Mouse (Mus musculus): ENCODE measurements around the gene B3gntl1.

Gene B3gntl1

DNA sequence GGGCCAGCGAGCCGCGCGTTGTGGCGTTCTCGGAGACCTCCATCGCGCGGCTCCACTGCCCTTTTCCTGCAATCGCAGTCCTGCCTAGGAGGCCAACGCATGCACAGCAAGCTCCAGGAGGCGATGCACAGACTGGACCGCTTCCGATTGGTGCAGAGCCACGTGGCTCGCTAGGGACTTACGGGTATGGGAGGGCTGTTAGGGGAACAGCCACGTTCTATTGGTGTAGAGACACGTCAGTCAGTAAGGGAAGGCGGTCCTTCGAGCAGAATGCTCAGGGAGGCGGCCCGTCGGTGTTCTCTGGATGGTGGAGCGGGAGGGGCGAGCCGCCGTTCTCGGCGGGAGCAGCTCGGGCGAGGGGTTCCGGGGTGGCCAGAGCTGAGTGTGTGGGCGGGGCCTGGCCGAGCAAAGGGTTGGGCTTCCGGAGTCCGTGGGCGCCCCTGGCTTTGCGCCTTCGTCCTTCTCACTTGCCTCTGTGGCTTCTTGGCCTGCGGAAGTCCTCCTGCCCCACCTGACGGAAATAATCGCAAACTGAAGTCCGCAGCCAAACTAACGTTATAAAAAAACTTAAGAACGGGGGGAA lies at the start of gene B3gntl1:
Gene B3gntl1 (minus strand): TSS at position 164 of the 583 bp plus-strand sequence.
- in situ Hi-C loops (cut with MboI, MseI): no loop called here

DNA sequence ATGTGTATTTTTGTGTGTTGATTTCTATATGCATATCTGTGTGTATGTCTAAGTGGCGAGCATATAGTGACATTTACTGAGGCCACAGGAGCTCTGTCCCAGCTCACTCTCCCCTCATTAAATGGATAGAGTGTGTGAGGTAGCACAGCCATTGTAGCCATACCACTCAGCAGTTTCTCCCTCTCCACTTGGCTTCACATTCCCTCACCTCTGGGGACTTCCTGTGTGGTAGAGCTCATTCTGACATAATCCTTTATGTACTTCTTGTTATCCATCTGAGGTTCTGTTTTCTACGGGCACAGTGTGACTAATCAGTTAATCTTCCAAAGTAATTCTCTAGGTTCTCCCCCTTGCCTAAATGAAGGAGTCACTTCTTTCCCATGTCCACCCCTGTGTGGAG lies 49.5 kb upstream of the B3gntl1 start:
- in situ Hi-C loops (cut with MboI, MseI): no loop called here

DNA sequence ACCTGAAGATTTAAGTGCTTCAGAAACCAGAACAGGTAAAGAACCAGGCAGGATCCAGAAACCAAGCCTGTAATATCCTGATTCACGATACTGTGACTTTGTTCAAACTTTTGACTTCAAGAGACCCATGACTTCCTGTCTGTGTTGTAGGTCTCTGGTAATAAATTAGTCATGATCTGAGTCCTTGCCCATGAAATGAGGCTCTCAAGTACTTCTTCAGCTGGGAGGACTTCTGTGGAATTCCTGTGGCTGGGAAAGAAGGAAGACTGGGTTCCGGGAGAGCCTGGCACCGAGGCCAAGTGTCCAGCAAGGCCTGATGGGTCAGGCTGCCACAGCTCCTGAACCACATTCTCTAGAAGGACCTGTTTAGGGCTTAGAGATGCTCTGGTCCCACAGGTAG lies 47.8 kb upstream of the B3gntl1 start:
- in situ Hi-C loops (cut with MboI, MseI): no loop called here

DNA sequence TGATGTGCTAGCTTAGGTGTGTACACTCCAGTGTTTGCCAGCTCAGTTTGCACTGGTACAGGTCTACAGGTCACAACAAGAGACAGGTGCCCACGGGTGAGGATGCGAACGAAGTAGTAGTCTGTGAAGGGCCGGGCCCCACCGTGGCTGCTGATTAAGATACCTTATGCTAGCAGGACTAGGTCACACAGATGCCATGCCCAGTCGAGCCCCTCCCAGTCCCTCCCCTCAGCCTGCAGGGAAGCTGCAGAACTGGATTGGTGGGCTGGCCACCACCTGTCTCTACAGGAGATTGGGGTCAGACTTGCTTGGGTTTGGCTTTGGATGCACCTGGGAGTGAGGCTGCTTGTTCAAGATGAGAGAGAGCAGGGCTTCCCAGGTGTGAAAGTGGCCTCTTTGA lies 44.8 kb upstream of the B3gntl1 start:
- in situ Hi-C loops (cut with MboI, MseI): no loop called here

DNA sequence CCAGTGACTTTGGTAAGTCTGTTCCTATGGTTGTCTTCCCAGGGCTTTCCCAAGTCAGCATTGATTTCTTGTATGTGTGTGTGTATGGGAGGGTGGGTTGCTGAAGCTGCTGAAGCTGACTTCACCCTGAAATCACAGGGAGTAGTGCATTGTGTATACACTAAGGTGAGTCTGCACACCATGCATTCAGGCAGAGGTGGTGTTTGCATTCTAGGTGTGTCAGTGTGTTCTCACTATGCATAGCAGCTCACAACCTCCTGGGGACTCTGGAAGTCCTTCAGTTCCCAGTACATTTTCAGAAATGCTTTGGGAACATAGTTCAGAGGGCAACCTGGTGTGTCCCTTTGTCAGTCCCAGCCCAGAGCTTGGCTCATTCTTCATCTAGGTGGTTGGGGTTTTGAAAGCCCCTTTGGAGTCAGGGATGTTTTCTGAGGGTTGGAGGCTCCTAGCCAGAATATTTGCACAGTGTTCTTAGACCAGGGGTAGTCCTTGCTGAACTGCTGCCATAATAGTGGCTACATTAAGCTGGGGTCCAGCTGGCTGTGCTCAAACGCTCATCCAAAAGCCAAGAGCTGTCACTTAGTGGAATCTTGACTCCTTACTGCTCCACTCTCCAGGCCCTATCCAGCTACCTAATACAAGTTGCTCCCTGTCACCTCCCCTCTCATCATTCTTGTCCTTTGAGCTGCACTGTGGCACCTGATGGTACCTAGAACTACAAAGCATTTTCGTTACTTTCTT lies 42.0 kb upstream of the B3gntl1 start:
- in situ Hi-C loops (cut with MboI, MseI): no loop called here

DNA sequence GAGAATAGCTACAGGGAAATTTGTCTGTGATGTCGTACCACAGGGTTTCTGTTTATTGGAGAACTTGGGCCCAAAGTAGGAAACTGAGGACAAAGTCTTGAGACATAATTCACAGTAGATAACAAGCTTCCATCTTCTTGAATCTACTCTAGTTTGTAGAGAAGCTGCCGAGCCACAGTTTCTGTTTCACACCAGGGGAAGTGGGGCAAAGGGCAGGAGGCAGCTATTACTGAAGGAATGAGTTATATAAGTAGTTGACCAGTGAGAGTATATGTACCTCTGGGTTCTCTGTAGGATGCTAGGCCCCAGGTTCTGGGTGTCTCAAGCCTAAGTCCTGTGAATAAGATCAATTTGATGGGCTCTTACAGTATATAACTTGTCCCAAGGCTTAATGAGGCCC lies 40.6 kb upstream of the B3gntl1 start:
- in situ Hi-C loops (cut with MboI, MseI): no loop called here

DNA sequence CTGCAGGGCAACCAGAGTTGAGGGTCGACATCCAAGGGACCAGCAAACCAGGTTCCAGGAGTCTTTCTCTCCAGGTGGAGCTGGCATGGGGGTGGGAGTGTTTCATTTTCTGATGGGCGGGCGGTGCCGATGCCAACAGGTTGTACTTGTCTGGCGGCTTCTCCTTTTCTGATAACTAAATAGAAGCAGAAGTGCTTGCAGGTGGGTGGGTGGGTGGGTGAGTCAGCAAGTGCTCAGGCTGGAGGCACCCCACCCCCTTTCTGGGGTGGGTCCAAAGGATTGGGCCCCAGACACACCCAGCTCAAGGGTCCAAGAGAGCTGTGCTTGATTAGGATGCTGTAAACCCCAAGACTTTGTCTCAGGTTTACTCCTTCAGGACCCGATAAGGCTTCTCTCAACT lies 40.0 kb upstream of the B3gntl1 start:
- in situ Hi-C loops (cut with MboI, MseI): no loop called here

DNA sequence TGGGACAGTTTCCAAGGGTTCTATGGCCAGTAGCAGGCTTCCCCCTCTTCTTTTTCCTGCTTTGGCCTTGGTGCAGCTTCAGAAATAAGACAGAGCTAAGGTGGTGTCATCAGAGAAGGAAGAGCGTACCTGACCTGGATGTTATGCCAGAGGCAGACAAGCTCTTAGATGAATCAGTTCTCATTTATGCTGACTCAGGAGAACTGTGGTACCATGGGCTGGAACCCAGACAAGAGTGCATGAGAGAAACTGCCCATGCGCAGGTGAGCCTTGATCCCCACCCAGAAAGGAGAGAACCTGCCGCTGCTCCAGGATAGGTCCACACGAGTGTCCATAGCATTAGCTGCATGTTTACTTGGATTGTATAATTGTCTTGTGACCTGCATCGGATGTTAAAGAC lies 37.3 kb upstream of the B3gntl1 start:
- in situ Hi-C loops (cut with MboI, MseI): no loop called here

DNA sequence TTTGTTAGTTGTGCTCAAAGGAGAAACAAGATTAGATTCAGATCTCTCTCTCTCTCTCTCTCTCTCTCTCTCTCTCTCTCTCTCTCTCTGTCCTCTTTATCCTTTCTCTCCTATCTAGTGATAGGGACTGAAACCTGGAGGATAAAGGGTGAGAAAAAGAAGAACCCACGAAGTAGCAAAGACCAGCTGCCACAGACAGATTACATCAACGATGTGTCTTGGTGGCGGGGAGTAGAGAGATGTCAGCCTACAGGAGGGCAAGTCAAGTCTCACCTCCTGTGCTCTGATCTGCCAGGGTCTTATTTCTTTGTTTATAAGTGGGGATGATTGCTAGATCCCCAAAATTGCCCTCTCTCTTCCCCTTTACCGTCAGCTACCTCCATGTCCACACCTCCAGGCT lies 36.3 kb upstream of the B3gntl1 start:
- in situ Hi-C loops (cut with MboI, MseI): no loop called here

DNA sequence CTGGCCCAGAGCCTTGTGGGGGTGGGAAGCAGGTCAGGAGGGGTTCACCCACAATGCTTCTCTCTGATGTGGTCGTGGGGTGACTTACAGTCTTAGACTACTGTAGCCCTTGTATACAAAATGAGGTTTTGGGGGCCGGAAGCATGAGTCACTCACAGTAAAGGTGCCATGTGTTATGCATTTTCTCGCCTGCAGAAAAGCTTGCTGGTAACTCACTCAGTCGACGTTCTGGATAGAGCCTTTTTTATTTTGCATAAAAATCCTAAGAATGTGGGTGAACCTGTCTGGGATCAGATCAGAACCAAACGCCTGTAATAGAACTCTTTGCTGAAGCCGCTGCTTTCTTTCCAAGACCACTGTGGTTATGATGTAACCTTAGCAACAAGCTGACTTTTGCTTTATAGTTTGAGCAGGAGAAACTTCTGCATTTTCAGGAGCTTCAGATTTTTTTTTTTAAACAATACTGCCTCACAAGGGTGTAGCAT lies 33.6 kb upstream of the B3gntl1 start:
- in situ Hi-C loops (cut with MboI, MseI): no loop called here

DNA sequence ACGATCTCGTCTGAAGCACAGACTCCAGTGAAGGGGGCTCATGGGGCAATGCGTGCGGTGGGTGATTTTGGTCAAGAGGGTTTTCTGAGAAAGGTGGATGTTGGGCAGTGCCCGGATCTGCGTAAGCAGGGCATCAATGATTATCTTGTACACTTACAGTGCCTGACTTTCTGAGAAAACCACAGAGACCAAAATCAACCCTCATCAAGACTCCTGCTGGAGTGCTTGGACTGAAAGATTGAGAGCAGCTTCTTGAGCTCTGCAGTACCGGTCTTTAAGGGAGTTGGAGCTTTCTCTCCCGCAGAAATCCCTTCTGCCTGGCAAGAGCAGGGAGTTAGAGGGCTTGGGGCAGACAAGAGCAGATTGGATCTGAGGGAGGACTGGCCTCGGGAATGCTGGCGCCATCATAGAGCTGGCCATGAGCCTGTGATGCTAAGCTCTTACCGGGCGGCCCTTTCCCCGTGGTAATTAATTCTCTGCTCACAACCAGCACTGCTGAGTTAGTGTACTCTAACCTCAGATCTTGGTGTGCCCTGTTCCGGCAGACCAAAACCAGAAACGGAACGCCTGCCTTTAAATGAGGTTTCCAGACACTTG lies 30.8 kb upstream of the B3gntl1 start:
- in situ Hi-C loops (cut with MboI, MseI): no loop called here

DNA sequence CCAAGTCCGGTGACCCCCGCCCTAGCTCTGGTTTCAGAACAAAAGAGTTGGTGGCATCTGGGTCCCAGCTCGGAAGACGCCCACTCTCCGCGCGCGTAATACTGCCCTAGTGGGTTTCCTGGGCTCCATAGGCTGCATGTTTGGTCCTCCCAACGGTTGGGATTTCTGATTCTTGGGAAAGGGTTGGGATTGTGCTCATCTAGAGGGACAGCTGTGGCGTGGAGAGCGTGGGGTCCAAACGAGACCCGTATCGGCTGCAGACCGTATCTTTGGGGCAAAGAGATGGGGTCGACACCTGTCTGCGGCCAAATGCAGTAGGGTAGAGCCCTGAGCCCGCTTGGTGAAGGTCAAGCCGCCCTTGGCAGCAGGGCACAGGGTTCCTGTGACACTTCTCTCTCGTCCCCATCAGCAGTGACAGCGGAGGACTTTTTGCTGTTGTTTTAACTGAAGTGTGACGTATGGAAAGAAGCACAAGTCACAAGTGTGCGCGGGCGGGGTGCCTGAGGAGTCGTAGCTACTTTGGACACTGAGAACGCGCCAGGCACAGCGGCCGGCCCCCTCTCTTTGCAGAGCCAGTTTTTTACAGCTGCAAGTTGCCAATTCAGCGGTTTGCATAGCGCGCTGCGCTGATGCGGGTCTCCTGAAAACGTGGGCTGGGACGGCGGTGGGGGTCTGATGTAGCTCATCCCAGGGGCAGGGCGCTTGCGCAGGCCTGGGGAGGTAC lies 30.1 kb upstream of the B3gntl1 start:
- in situ Hi-C loops (cut with MboI, MseI): no loop called here

DNA sequence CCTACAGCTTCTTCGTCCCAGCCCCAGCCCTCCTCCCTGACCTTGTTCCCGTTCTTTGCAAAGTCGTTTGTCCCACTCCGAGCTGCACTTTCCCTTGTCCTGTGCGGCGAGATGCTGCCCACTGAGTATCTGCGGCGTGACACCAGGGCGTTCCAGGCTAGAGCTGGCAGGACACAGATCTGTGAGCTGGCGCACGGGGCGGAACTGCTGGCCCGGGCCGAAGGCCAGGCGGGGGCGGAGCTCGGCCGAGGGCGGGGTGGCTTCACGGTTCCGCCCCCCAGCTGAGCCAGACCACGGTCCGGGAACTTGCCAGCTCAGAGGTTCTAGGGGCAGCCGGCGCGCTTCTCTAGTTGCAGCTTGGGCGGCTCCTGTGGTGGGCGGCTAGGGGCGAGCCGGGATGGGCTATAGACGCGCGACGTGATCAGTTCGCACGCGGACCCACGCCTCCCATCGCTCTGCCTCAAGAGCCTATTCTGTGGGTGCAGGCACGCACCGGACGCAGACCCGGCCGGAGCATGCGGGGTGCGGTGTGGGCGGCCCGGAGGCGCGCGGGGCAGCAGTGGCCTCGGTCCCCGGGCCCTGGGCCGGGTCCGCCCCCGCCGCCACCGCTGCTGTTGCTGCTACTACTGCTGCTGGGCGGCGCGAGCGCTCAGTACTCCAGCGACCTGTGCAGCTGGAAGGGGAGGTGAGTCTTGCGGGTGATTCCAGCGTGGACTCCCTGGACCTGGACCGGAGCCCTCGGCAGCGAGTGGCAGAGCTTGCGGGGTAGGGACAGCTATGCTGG lies 29.4 kb upstream of the B3gntl1 start:
- in situ Hi-C loops (cut with MboI, MseI): no loop called here

DNA sequence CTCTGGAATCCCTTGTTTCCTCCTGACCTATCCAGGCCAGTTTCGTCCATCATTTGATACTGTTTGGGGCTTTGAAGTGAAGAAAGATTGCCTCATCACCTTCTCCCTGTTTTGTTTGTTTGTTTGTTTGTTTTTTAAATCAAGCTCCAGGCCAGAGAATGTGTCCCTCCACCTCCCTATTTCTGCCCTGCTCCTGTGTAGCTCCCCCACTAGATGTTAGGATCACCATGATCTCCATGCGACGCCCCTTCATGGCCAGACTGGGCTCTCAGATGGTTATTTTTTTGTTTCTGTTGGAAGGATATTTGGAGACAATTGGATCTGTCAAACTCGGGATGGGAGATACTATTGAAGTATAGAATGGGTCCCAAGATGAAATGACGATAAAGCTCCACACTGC lies 28.3 kb upstream of the B3gntl1 start, which contains the start of gene Metrnl:
Gene Metrnl (plus strand): TSS at position 301 of the 400 bp plus-strand sequence.
- in situ Hi-C loops (cut with MboI, MseI): no loop called here

DNA sequence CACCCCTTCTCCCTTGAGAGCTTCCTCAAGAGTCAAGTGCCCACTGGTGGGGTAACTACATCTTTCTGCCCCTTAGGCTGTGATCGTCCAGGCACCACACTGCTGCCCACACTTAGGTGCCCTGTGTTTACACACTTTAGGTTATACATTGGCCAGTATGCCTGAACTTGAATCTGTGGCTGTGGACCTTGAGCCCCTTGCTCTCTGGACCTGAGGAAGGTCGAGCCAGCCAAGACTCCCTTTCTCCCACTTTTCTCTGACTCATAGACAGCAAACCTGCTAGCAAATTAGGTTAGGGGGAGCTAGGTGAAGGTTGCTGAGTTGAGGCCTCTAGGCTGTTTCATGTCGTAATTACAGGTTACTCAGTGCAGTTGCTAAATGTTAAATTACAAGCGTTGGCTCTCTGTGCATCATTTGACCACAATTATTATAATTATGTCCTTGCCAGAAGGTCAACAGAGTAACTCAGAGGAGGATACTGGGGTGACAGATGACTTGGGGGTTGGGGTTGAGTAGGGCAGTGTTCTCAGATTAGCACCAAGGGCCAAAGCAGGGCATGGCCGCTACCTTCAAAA lies 25.5 kb upstream of the B3gntl1 start:
- in situ Hi-C loops (cut with MboI, MseI): no loop called here

DNA sequence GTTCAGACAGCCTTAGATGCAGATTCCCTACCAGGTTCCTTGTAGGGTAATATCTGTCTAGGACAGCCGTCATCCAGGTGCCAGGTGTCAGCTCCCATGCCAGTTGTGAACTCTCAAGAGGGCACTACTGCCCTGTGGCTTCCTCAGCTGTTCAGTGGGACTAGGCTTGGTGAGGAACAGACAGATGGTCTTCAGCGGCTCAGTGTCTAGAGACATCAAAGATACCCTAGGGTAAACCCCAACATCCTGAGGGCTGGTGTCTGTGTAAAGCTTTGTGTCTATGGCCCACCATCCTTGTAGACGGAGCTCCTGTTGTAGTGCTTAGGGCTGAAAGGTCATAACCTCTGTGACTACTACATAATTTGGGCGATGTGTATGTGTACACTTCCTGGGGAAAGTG lies 24.3 kb upstream of the B3gntl1 start:
- in situ Hi-C loops (cut with MboI, MseI): no loop called here

DNA sequence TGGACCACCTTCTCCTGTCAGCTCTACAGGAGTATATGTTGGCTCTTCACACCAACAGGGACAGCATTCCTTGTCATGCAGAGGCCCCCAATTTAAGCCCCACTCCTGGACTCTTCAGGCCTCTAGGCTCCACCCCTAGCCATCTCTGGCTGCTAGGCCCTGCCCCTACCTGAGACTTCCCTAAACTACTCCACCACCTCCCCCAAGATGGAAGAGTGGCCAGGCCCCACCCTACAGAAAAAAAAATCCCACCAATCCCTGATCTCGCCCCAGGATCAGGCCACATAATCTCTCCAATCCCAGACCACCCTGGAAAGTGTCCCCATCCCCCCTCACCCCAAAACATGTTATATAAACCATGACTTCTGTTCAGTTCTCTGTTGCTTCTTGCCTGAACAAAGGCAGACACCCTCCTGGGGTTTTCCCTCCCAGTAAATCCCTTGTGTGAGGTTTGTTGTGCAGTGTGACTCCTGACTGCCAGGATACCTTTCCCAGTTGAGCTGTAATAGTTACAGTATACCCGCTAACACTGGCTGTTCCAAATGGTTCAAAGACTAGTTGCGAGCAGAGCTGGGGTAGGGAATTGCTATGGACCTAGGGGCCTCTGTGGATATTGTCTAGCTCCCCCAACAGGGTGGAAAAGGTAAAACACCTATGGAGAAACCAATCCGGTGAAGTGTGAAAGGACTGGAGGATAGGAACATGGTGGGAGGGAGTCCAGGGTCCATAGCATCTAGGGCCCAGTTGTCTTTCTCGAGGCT lies 22.5 kb upstream of the B3gntl1 start:
- in situ Hi-C loops (cut with MboI, MseI): no loop called here

DNA sequence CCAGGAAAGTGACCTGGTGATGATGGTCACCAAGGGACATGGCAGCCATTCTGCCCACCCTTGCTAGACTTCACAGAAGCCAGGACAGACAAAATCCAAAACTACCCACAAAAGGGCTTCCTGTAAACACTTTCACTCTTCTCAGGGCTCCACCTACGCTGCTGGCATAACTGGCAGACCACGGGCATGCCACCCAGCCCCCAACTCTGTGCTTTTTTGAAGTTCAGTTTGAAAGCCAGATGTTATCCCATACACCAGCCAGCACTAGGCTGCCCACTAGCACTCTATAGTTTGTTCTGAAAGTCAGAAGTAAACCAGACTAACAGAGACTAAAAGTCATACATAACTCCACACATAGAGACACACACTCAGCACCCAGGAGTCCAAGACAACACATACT lies 15.1 kb upstream of the B3gntl1 start:
- in situ Hi-C loops (cut with MboI, MseI): no loop called here

DNA sequence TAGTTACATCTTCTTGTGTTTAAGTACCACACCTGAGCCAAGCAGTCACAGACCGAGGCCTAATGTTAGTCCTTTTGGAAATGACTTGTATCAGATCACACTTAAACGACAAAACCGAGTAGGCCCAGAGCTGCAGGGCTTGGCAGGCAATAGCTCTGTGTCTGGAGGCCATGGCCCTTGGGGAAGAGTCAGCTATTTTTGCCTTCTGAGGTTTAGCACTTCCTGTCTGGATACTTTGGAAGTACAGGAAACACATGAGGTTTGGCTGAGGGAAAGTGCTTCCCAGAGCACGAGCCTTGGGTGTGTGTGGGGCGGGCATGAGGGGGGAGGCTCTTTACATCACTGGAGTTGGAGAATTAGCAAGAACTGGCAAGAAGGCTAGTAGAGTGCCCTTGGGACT lies 13.7 kb upstream of the B3gntl1 start:
- in situ Hi-C loops (cut with MboI, MseI): no loop called here

DNA sequence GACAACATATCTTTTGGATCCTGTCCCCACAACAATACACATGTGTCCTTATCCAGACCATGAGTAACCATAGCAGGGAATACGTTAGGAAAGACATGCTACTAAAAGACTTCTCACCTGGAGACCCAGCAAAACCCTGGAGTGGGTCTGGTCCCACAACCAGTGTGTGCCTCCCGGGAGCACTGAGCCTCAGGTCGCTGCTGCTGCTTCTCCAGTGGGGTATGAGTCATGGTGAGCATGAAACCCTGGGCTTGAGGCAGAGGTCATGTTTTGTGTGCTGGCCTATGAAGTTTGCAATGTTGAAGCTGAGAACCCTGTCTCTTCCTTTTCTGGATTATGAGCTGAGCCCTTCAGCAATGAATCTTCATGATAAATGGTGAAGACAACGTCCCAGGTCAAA lies 13.1 kb upstream of the B3gntl1 start:
- in situ Hi-C loops (cut with MboI, MseI): no loop called here
